ENCODE assay signal across 16 mouse cellular contexts in genomic region chr13:84434444-84434843, GRCm38 (mm10).
DNase-seq lines count a peak whose midpoint lies in the region; TF ChIP-seq lines count a peak whose summit lies in the region.
"Had no signal": no experiment of that assay in that cellular context is flagged by ENCODE, and none has a peak within 500 bp of the region (broad histone marks: within the 10 kb centered on the region; RNA-seq: fewer than 3 reads in every experiment).

No protein-coding gene starts in this region.

- 0 out of 4 replicates have a peak, but pooled peaks cover 0 to 4% of the 10 kb centered on the region in 2 experiments for H3K4me1 ChIP-seq in CH12.LX (ENCODE audit: control insufficient read depth in 1 of 2, insufficient read depth in 2 of 2)

- H3K4me3 ChIP-seq in CH12.LX (replicated peaks in 1 of 3; ENCODE audit: low read depth in 2 of 3, low read length in 2 of 3, poor library complexity in 1 of 3) = no peak overlapping the region

- H3K27ac ChIP-seq in CH12.LX (ENCODE audit: insufficient read depth, low read depth) = no peak overlapping the region

- TF ChIP-seq CTCF in CH12.LX (conservative IDR thresholded peaks at IDR 0.05 in 1 of 2, IDR thresholded peaks at IDR 0.05 in 1 of 2; ENCODE audit: low read depth in 2 of 2, low read length in 2 of 2) = no peak

- no peak for TF ChIP-seq POLR2A in CH12.LX (IDR thresholded peaks at IDR 0.05; ENCODE audit: low read depth, low read length)

- TF ChIP-seq EP300 in CH12.LX (IDR thresholded peaks at IDR 0.05; ENCODE audit: low read length) = peak; percentile 74

- H3K36me3 ChIP-seq in CH12.LX (replicated peaks in 1 of 2; ENCODE audit: control insufficient read depth in 1 of 2, insufficient read depth in 1 of 2, low read length in 1 of 2) = no peaks in the 10 kb centered on the region
- H3K36me3 ChIP-seq: G1E had no signal

- no peak overlapping the region for H3K4me2 ChIP-seq in CH12.LX (ENCODE audit: insufficient read depth, low read depth, poor library complexity, severe bottlenecking)

- H3K9ac ChIP-seq in CH12.LX (ENCODE audit: insufficient read depth, low read depth) = no peak overlapping the region

- in situ Hi-C loops in CH12.LX (cut with MboI; ENCODE audit: low pct_ligation_motif_present, low pct_unique_long_range_greater_than_20kb, low sequenced_read_pairs) = no loop called here

- H3K9me3 ChIP-seq in CH12.LX (replicated peaks; ENCODE audit: low read length) = no peaks in the 10 kb centered on the region
- H3K9me3 ChIP-seq: G1E had no signal

- peak; percentile 9 for DNase-seq in CH12.LX (ENCODE audit: extremely low read depth)
- no peak for DNase-seq in layer of hippocampus, postnatal 25 days (ENCODE audit: extremely low spot score in 1 of 2, low spot score in 1 of 2)
- DNase-seq: adrenal gland, adult 2 months; adrenal gland, adult 8-10 months; adrenal gland, postnatal 10 days; adrenal gland, postnatal 14 days; adrenal gland, postnatal 25 days; adrenal gland, postnatal 36 days; B cell, adult 2 months; cerebellum, adult 11 months; cerebellum, adult 11-12 months; cerebellum, adult 18-20 months; cerebellum, adult 2 months; cerebellum, adult 8-10 months had no signal

- no peaks in the 10 kb centered on the region for H3K27me3 ChIP-seq in CH12.LX (replicated peaks)
- H3K27me3 ChIP-seq: Patski had no signal

- dilution Hi-C loops in CH12.LX (cut with MboI; ENCODE audit: extremely low pct_ligation_motif_present, extremely low pct_unique_long_range_greater_than_20kb, low sequenced_read_pairs) = no loop called here

- no peaks in the 10 kb centered on the region for H3K79me2 ChIP-seq in CH12.LX (replicated peaks; ENCODE audit: control insufficient read depth, extremely low read depth, insufficient read depth, poor library complexity, severe bottlenecking)

- TF ChIP-seq RAD21 in CH12.LX (IDR thresholded peaks at IDR 0.05; ENCODE audit: low read depth, low read length) = no peak

TF ChIP-seq in CH12.LX, 34 proteins besides CTCF, POLR2A, EP300 and RAD21:
- TF ChIP-seq IRF4 (IDR thresholded peaks at IDR 0.05; ENCODE audit: low read depth, low read length) (peak; percentile 67), JUN (IDR thresholded peaks at IDR 0.05; ENCODE audit: insufficient read depth, low read depth, low read length) (peak; percentile 32; the same call in 1 of the 2 replicates), ETS1 (conservative IDR thresholded peaks at IDR 0.05; ENCODE audit: low read depth, low read length) (no peak)
